Mouse (Mus musculus): Measurements from ENCODE around the gene Mtif2. TPM values are rescaled to one million over a fixed set of nuclear protein-coding genes. Genes with fewer than 3 reads are reported as not detected.
"Not testable (repeated sequence)": the region's sequence is repeated elsewhere in the genome, so short reads cannot be mapped to it uniquely, and the experiment has no call there.

Gene Mtif2
- polyA plus RNA-seq, 1 experiment from 2014 or later, result 60.0 TPM

- H3K27me3 ChIP-seq, result no peaks in the 10 kb centered on the region
- no peak for ATAC-seq (replicated peaks)
- peaks cover 56% of the 10 kb centered on the region for H3K36me3 ChIP-seq
- no peaks in the 10 kb centered on the region for H3K9me3 ChIP-seq
- WGBS, result 82% methylated on average over 3 of the region's 3 CpGs
- H3K4me1 ChIP-seq, result peaks cover 15% of the 10 kb centered on the region
- no peak overlapping the region for H3K27ac ChIP-seq (replicated peaks)
- H3K9ac ChIP-seq (replicated peaks), result no peak overlapping the region
- H3K4me2 ChIP-seq (replicated peaks), result no peak overlapping the region
- H3K4me3 ChIP-seq, result no peak overlapping the region
These were observed 18.2 kb downstream of the Mtif2 start for GRCm38 (mm10) chr11:29544225-29544945.

DNA sequence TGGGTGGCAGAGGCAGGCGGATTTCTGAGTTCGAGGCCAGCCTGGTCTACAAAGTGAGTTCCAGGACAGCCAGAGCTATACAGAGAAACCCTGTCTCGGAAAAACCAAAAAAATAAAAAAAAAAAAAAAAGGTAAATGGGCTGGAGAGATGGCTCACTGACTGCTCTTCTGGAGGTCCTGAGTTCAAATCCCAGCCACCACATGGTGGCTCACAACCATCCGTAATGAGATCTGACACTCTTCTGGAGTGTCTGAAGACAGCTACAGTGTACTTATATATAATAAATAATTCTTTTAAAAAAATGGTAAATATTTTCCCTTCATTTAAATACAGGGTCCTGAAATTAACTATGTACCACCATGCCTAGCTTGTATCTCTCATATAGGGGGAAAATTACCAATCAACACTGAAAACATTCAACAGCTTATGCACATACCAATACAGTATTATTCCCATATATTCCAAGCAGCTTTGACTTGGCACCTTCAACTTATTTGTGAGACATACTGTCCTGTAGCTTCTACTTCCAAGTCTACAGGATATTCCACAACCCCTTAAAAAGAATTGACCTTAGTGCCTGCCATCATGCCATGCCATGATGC, 19.0 kb downstream of the Mtif2 start:
- not testable (repeated sequence) for H3K27me3 ChIP-seq; H3K27ac ChIP-seq (replicated peaks); ATAC-seq (replicated peaks); H3K9me3 ChIP-seq; H3K4me2 ChIP-seq (replicated peaks); H3K4me3 ChIP-seq; H3K9ac ChIP-seq (replicated peaks)
- WGBS, result 83% methylated on average over 4 of the region's 4 CpGs
- peaks cover 51% of the 10 kb centered on the region for H3K36me3 ChIP-seq
- peaks cover 15% of the 10 kb centered on the region for H3K4me1 ChIP-seq

DNA sequence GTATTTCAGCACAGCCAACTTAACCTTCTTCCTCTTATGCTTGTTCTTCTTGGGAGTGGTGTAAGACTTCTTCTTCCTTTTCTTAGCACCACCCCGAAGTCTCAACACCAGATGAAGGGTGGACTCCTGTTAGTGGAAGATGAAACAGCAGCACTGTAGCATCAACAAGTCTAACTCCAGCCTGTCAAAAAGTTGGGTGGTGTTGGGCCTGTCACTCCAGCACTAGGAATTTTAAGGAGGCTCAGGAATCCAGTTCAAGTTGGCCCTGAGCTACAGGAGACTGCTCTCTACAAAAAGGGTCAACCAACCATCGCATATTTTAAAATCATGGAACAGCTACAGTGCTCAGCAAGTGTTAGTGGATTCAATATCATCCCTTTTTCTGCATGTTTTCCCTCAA, 20.1 kb downstream of the Mtif2 start:
- Histone ChIP-seq H3K4me2 (replicated peaks) (peak overlapping the region; percentile 74), H3K4me1 (peaks cover 15% of the 10 kb centered on the region), H3K4me3 (peak overlapping the region; percentile 81), H3K36me3 (peaks cover 42% of the 10 kb centered on the region)
- not testable (repeated sequence) for H3K27ac ChIP-seq (replicated peaks); ATAC-seq (replicated peaks); H3K9ac ChIP-seq (replicated peaks); H3K27me3 ChIP-seq; H3K9me3 ChIP-seq
- 85% methylated on average over 2 of the region's 2 CpGs for WGBS

DNA sequence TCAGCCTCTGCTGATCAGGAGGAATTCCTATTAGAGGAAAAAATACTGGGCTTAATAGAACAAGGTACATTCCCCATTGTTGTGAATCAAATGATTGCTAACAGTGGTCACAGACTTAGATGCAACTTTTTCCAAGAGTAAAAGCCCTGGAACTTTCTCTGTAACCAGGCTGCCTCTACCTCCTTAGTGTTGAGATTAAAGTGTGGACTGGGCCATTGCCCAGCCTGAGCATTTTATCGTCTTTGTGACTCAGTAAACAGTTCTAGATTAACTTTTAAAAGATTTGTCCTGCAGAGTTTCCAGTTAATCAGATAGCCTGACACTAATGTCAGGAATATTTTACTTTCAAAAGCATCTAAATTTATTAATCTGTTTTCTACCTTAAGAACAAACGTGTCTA, 20.6 kb downstream of the Mtif2 start:
- H3K27me3 ChIP-seq, result no peaks in the 10 kb centered on the region
- H3K27ac ChIP-seq (replicated peaks), result no peak overlapping the region
- 25% methylated on average over 2 of the region's 2 CpGs for WGBS
- peaks cover 15% of the 10 kb centered on the region for H3K4me1 ChIP-seq
- H3K36me3 ChIP-seq, result peaks cover 38% of the 10 kb centered on the region
- H3K4me3 ChIP-seq, result peak overlapping the region; percentile 81
- ATAC-seq (replicated peaks), result no peak
- peak overlapping the region; percentile 85 for H3K9ac ChIP-seq (replicated peaks)
- H3K9me3 ChIP-seq, result no peaks in the 10 kb centered on the region
- H3K4me2 ChIP-seq (replicated peaks), result peak overlapping the region; percentile 74

GRCm38 (mm10) chr11:29547249-29547751, 21.1 kb downstream of the Mtif2 start:
- peak overlapping the region; percentile 92 for H3K27ac ChIP-seq (replicated peaks)
- H3K27me3 ChIP-seq, result no peaks in the 10 kb centered on the region
- H3K9me3 ChIP-seq, result no peaks in the 10 kb centered on the region
- peaks cover 15% of the 10 kb centered on the region for H3K4me1 ChIP-seq
- peak overlapping the region; percentile 74 for H3K4me2 ChIP-seq (replicated peaks)
- ATAC-seq (replicated peaks), result no peak; the same call in 1 of the 2 replicates
- H3K4me3 ChIP-seq, result peak overlapping the region; percentile 81
- H3K9ac ChIP-seq (replicated peaks), result peak overlapping the region; percentile 85
- peaks cover 35% of the 10 kb centered on the region for H3K36me3 ChIP-seq
- WGBS, result under 1% methylated on average over 27 of the region's 27 CpGs

DNA sequence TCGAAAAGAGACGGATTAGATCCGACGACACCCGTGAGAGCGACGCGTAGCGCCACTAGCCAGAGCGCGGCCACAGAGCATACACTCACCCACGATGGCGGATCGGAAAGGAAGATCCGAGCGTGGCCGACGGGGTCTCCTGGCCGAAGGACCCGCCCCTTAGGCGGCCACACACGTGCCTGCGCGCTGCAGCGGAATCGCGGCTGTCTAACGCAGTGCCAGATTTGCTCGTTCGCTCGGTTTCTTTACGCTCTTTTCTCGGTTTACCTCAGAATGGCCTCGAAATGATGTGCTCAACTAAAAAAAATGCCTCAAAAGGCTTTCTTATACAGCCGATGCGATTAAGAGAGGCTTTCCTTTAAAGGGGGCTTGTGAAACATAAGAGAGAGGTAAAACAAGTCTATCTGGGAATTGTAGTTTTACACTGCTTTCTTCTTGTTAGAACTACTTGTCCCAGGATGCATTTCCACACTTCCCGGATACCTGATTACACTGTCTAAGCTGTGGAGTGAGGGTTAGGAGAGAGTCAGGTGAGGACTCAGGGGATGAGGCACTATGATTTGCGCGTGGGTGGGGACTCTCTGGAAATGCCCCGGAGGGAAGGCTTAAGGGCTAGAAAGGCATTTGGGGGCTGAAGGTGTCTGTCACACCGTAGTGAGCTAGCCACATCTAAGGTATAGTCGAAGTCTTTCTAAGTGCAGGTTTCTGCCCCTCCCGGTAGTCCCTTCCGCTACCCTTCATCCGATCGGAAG, 21.7 kb downstream of the Mtif2 start, which contains the start of the genes Clhc1 and Rps27a:
Gene Clhc1 (plus strand): TSS at position 199 of the 752 bp plus-strand sequence.
Gene Rps27a (minus strand): TSS at position 358 of the 752 bp plus-strand sequence.
- Histone ChIP-seq H3K4me3 (peak within 1 kb of the TSS; percentile 81), H3K27me3 (no peaks in the 10 kb centered on the region), H3K36me3 (peaks cover 32% of the 10 kb centered on the region), H3K9me3 (no peaks in the 10 kb centered on the region), H3K4me2 (replicated peaks) (peak within 1 kb of the TSS; percentile 74), H3K4me1 (peaks cover 15% of the 10 kb centered on the region), H3K9ac (replicated peaks) (peak within 1 kb of the TSS; percentile 85), H3K27ac (replicated peaks) (peak within 1 kb of the TSS; percentile 92)
- under 1% methylated on average over 46 of the region's 46 CpGs for WGBS
- peak; percentile 98 for ATAC-seq (replicated peaks)

DNA sequence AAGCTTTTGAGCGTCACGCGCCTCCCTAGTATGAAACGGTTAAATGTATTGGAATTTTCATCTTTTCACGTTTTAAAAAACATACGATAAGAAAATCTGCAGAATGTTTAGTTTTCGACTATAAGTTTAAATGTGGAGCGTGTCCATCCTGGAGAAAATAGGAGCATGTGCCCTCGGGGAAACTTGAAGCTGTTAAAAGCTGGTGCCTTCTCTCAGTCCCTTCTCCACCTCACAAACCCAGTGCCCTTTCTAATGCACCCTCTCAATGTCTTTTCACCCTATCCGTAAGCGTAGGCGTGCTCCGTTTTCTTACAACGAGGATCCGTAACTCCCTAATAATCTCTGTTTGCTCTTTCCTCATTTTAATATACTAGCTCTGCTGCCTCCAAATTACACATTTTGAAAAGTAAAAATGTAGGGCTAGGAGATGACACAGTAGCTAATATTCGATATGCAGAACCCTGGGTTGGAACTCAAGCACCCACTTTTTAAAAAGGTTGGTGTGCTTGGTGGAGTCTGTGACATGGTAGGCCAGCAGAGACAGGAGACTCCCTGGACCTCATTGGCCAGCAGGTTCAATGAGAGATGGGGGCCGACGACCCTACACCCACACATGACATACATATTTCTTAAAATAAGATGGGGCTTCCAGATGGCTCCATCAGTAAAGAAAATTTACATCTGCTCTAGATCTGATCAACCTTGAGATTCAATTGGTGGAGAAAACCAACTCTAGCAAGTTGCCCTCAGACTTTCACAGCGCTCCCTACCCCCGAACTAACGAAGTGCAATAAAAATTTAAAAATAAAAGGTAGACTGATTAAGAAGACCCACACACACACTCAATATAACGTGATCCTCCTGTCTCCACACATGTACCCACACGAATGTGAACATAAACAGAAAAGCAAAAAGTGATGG, 22.6 kb downstream of the Mtif2 start:
- H3K36me3 ChIP-seq, result peaks cover 28% of the 10 kb centered on the region
- peak overlapping the region; percentile 85 for H3K9ac ChIP-seq (replicated peaks)
- no peaks in the 10 kb centered on the region for H3K27me3 ChIP-seq
- H3K27ac ChIP-seq (replicated peaks), result peak overlapping the region; percentile 92
- peak; percentile 21; the same call in 1 of the 2 replicates for ATAC-seq (replicated peaks)
- H3K4me1 ChIP-seq, result peaks cover 15% of the 10 kb centered on the region
- H3K9me3 ChIP-seq, result no peaks in the 10 kb centered on the region
- 29% methylated on average over 23 of the region's 23 CpGs for WGBS
- H3K4me2 ChIP-seq (replicated peaks), result peak overlapping the region; percentile 74
- peak overlapping the region; percentile 81 for H3K4me3 ChIP-seq

- Histone ChIP-seq H3K9me3 (no peaks in the 10 kb centered on the region), H3K4me2 (replicated peaks) (no peak overlapping the region), H3K27me3 (no peaks in the 10 kb centered on the region), H3K36me3 (peaks cover 22% of the 10 kb centered on the region), H3K9ac (replicated peaks) (no peak overlapping the region), H3K4me3 (no peak overlapping the region), H3K4me1 (peaks cover 15% of the 10 kb centered on the region), H3K27ac (replicated peaks) (no peak overlapping the region)
- WGBS, result 92% methylated on average over 1 of the region's 1 CpGs
- no peak for ATAC-seq (replicated peaks)
These were observed 23.2 kb downstream of the Mtif2 start for GRCm38 (mm10) chr11:29549425-29549778.

GRCm38 (mm10) chr11:29560452-29560851, 34.2 kb downstream of the Mtif2 start:
- no peak overlapping the region for H3K4me2 ChIP-seq (replicated peaks)
- no peak overlapping the region for H3K27ac ChIP-seq (replicated peaks)
- H3K4me1 ChIP-seq, result no peaks in the 10 kb centered on the region
- no peaks in the 10 kb centered on the region for H3K27me3 ChIP-seq
- 92% methylated on average over 9 of the region's 9 CpGs for WGBS
- no peak overlapping the region for H3K4me3 ChIP-seq
- no peaks in the 10 kb centered on the region for H3K9me3 ChIP-seq
- H3K36me3 ChIP-seq, result no peaks in the 10 kb centered on the region
- H3K9ac ChIP-seq (replicated peaks), result no peak overlapping the region
- no peak for ATAC-seq (replicated peaks)

DNA sequence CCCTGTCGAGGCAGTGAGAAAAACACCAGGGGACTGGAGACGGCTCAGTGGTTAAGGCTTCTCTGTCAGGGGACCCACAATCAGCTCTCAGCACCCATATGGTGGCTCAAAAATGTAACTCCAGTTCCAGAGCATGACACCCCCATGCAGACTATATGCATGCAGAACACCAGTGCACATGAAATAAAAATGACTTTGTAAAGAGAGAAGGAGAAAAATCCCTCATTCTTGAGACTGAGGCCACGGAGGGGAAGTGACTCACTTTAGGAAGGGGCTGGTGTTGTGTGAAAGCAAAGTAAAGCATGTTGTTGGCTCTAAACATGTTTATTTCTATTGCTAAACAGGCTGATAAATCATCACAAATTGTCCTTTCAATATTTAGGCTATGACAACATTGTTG, 34.8 kb downstream of the Mtif2 start:
- Histone ChIP-seq H3K9me3 (no peaks in the 10 kb centered on the region), H3K27ac (replicated peaks) (no peak overlapping the region), H3K27me3 (no peaks in the 10 kb centered on the region), H3K4me1 (no peaks in the 10 kb centered on the region), H3K36me3 (no peaks in the 10 kb centered on the region), H3K4me3 (no peak overlapping the region), H3K9ac (replicated peaks) (no peak overlapping the region), H3K4me2 (replicated peaks) (no peak overlapping the region)
- 87% methylated on average over 3 of the region's 3 CpGs for WGBS
- no peak for ATAC-seq (replicated peaks)

- H3K36me3 ChIP-seq, result no peaks in the 10 kb centered on the region
- ATAC-seq (replicated peaks), result no peak
- WGBS, result 92% methylated on average over 2 of the region's 2 CpGs
- H3K4me3 ChIP-seq, result no peak overlapping the region
- no peaks in the 10 kb centered on the region for H3K9me3 ChIP-seq
- H3K4me1 ChIP-seq, result no peaks in the 10 kb centered on the region
- no peak overlapping the region for H3K4me2 ChIP-seq (replicated peaks)
- no peak overlapping the region for H3K9ac ChIP-seq (replicated peaks)
- H3K27ac ChIP-seq (replicated peaks), result no peak overlapping the region
- H3K27me3 ChIP-seq, result no peaks in the 10 kb centered on the region
These were observed 37.2 kb downstream of the Mtif2 start for GRCm38 (mm10) chr11:29563406-29563805.

Measured in forebrain, embryonic 15.5 days (tissue).